Mouse (Mus musculus): ENCODE results near the gene Slc25a19. TPM values are rescaled to one million over a fixed set of nuclear protein-coding genes. Genes with fewer than 3 reads are reported as not detected.

Slc25a19 gene
- total RNA-seq, 2 experiments from 2014 or later, result 169 to 231 TPM

GRCm38 (mm10) chr11:115618732-115619516, 9.2 kb downstream of the Slc25a19 start:
- DNase-seq, result no peak

- DNase-seq, result no peak
These were observed 10.1 kb downstream of the Slc25a19 start for GRCm38 (mm10) chr11:115618001-115618400.

GRCm38 (mm10) chr11:115616893-115617292, 11.2 kb downstream of the Slc25a19 start:
- DNase-seq, result peak; percentile 73

- no peak for DNase-seq
These were observed 11.7 kb downstream of the Slc25a19 start for GRCm38 (mm10) chr11:115616371-115616770.

- DNase-seq, result peak; percentile 77
These were observed 12.2 kb downstream of the Slc25a19 start for GRCm38 (mm10) chr11:115615875-115616274.

- DNase-seq, result peak; percentile 71
These were observed 12.8 kb downstream of the Slc25a19 start for GRCm38 (mm10) chr11:115615108-115615825.

GRCm38 (mm10) chr11:115614346-115615107, 13.6 kb downstream of the Slc25a19 start:
- DNase-seq, result no peak

GRCm38 (mm10) chr11:115613138-115613945, 14.8 kb downstream of the Slc25a19 start:
- DNase-seq, result no peak

- peak; percentile 98 for DNase-seq
These were observed 15.5 kb downstream of the Slc25a19 start, which contains the start of gene Mif4gd for GRCm38 (mm10) chr11:115612410-115613137. Gene Mif4gd (minus strand): TSS chr11:115612969.

GRCm38 (mm10) chr11:115612059-115612409, 16.1 kb downstream of the Slc25a19 start:
- peak; percentile 92 for DNase-seq

GRCm38 (mm10) chr11:115611173-115611572, 16.9 kb downstream of the Slc25a19 start:
- no peak for DNase-seq

- DNase-seq, result no peak
These were observed 18.5 kb downstream of the Slc25a19 start for GRCm38 (mm10) chr11:115609576-115609975.

GRCm38 (mm10) chr11:115608421-115609399, 19.4 kb downstream of the Slc25a19 start:
- DNase-seq, result no peak

- DNase-seq, result no peak
These were observed 21.4 kb downstream of the Slc25a19 start for GRCm38 (mm10) chr11:115606733-115607132.

GRCm38 (mm10) chr11:115604304-115604696, 23.8 kb downstream of the Slc25a19 start:
- peak; percentile 59 for DNase-seq

- peak; percentile 96 for DNase-seq
These were observed 24.4 kb downstream of the Slc25a19 start, which contains the start of the genes Mrps7 and Gga3 for GRCm38 (mm10) chr11:115603476-115604303. Gene Mrps7 (plus strand): TSS chr11:115603925. Gene Gga3 (minus strand): TSS chr11:115604051.

GRCm38 (mm10) chr11:115603128-115603475, 25.0 kb downstream of the Slc25a19 start:
- DNase-seq, result no peak

- DNase-seq, result no peak
These were observed 26.9 kb downstream of the Slc25a19 start for GRCm38 (mm10) chr11:115601174-115601573.

GRCm38 (mm10) chr11:115600743-115601142, 27.4 kb downstream of the Slc25a19 start:
- no peak for DNase-seq

Measured in adrenal gland, postnatal 10 days (tissue).